Mouse (Mus musculus) urinary bladder, postnatal 0 days (tissue): ENCODE data around the gene Necab2. TPM values are rescaled to one million over a fixed set of nuclear protein-coding genes. Genes with fewer than 3 reads are reported as not detected.

ENCODE experiments used
- polyA plus RNA-seq: library from polyadenylated mRNA; unstranded; fragments of >200 nt; fragmentation: Nextera tagmentation; extraction: Ambion mirVana; gene quantifications from 2 replicates; pipeline ENCODE4 v1.2.1, GENCODE M21; 2015

Gene Necab2
- 0.08 and 0.10 TPM in 2 replicates for polyA plus RNA-seq

DNA sequence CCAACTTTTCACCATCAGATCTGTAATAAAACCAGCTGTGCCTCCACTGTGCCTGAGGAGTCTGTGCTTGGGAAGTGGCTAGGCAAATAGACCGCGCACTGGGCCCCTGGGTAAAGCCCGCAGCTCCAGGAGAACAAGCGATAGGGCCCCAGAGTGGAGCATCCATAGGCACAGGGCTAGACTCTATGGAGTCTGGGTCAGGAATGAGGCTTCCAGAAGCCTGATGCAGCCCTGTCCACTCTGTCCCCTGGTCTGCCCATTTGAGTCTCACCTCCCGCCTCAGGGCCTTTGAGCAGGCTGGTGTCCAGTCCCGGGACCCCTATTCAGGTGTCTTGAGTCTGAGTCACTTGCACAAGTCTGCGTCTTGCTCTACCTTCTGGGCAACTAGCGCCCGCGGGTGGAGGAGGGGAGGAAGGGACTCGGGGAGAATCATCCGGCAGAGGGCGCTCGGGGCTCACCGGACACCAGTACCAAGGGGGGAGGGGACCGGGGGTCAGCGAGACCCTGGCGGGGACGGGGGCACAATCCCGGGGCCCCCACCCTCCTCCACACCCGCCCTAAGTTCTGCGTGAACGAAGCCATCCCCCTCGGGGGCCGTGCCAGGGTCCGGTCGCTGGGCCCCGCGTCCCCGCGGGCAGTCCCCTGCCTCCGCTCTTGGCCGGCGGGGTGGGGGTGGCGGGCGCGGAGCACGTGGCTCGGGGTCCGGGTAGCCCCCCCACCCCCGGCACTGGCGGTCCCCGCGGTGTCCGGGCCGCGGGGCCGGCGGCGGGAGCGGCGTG is at the start of gene Necab2:
Gene Necab2 (plus strand): TSS at position 509 of the 779 bp plus-strand sequence.

DNA sequence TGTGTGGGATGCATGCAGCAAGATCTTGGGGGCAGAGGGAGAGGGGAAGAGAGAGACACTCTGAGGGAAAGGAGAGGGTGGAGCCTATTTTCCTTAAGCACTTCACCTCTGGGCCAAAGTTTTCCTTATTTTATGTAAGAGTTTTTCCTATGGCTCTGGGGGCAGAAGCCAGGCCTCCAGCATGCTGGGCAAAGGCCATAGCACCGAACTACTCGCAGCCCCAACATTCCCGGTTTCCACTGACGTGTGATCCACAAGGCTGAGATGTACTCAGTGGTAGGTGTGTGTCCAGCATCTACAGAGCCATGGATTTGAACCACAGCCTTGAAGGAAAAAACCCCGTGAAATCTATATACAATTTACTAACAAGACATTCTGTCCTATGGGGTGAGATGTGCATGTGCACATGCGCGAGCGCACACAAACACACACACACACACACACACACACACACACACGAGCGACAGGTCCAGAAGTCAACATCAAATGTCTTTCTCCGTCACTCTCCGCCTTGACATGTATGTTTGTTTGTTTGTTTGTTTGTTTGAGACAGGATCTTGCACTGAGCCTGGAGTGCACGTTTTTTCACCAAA is 12.8 kb upstream of the Necab2 start, which contains the start of gene Osgin1:
Gene Osgin1 (plus strand): TSS at position 543 of the 593 bp plus-strand sequence.

DNA sequence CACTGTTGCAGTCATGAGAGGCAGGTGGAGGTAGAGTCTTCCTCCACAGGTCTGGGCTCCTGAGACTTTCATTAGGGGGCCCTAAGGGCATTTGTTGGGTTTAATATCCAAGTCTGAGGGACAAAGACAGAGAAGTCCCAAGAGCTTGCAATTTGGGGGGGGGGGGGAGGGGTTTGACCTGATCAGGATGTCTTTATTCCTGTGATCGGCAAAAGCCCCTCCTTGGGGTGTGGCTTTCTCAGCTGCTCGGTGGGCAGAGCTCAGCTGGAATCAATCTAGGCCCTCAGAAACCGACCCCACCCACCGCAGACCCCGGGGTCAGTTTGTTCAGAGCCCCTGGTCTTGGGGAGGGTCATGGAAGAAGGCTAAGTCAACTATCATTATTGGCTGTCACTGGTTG is 55.1 kb downstream of the Necab2 start, which contains the start of gene Slc38a8:
Gene Slc38a8 (minus strand): TSS at position 101 of the 400 bp plus-strand sequence.

Other genes with a start within 250 kb of the Necab2 start
- 285 and 286 TPM in 2 replicates for gene Hsbp1, start 102.2 kb upstream of the Necab2 start, polyA plus RNA-seq
- gene Mlycd, start 51.8 kb upstream of the Necab2 start, polyA plus RNA-seq = 14.3 and 14.4 TPM in 2 replicates
- gene Osgin1, start 12.6 kb upstream of the Necab2 start, polyA plus RNA-seq = 14.7 and 14.8 TPM in 2 replicates
- gene Slc38a8, start 55.0 kb downstream of the Necab2 start, polyA plus RNA-seq = not detected in 2 replicates
- 51.5 and 57.5 TPM in 2 replicates for gene Mbtps1, start 112.0 kb downstream of the Necab2 start, polyA plus RNA-seq
- 21.4 and 22.7 TPM in 2 replicates for gene Hsdl1, start 128.5 kb downstream of the Necab2 start, polyA plus RNA-seq
- 0.10 TPM in 1 of 2 replicates, not detected in the other for gene Dnaaf1, start 128.5 kb downstream of the Necab2 start, polyA plus RNA-seq
- 5.7 and 6.3 TPM in 2 replicates for gene Taf1c, start 158.5 kb downstream of the Necab2 start, polyA plus RNA-seq
- gene Adad2, start 166.0 kb downstream of the Necab2 start, polyA plus RNA-seq = not detected in 2 replicates
- gene Kcng4, start 189.0 kb downstream of the Necab2 start, polyA plus RNA-seq = 0.35 and 0.51 TPM in 2 replicates
- gene Wfdc1, start 219.6 kb downstream of the Necab2 start, polyA plus RNA-seq = 94.8 and 115 TPM in 2 replicates